Mouse (Mus musculus) CH12.LX (cell line): ENCODE results near the gene Nxph1. TPM values are rescaled to one million over a fixed set of nuclear protein-coding genes. Genes with fewer than 3 reads are reported as not detected.

ENCODE experiments used
- DNase-seq: peaks from one replicate; pipeline ENCODE4 v3.0.0-alpha.2; 2013; ENCODE audit errors: extremely low read depth
- H3K27ac ChIP-seq: 2 replicates; pipeline ENCODE4 v1.5.1; 2012; ENCODE audit warnings: low read depth, mild to moderate bottlenecking, control low read depth, moderate library complexity; ENCODE audit not compliant: insufficient read depth
- H3K27me3 ChIP-seq: replicated peaks from 2 replicates; pipeline ENCODE3; 2012; ENCODE audit warnings: inconsistent platforms
- H3K36me3 ChIP-seq, 2 experiments: replicated peaks in 1 of 2; 2 replicates each; pipeline versions ENCODE3 to v1.6.1; 2012; ENCODE audit warnings: inconsistent platforms in 1 of 2, low read length in 1 of 2, mild to moderate bottlenecking in 1 of 2, mixed read lengths in 1 of 2, moderate library complexity in 1 of 2; ENCODE audit not compliant: control insufficient read depth in 1 of 2, insufficient read depth in 1 of 2
- H3K4me1 ChIP-seq, 2 experiments: 2 replicates each; pipeline ENCODE4 v1.6.1; 2012; ENCODE audit warnings: inconsistent platforms in 1 of 2, moderate library complexity in 1 of 2; ENCODE audit not compliant: insufficient read depth in 2 of 2, control insufficient read depth in 1 of 2
- H3K4me2 ChIP-seq: 2 replicates; pipeline ENCODE4 v1.6.1; 2012; ENCODE audit warnings: low read depth, mild to moderate bottlenecking, control low read depth; ENCODE audit not compliant: poor library complexity, insufficient read depth, severe bottlenecking
- H3K4me3 ChIP-seq, 3 experiments: fragments of 150-350 bp in 1 of 3; sonication (generic) in 1 of 3; replicated peaks in 1 of 3; 2 replicates each; pipeline versions ENCODE3 to v1.5.1; 2011 to 2012; ENCODE audit warnings: low read depth in 2 of 3, low read length in 2 of 3, mild to moderate bottlenecking in 2 of 3, moderate library complexity in 2 of 3, control low read depth in 1 of 3, improper control_type of control experiment in 1 of 3, inconsistent platforms in 1 of 3, mixed read lengths in 1 of 3; ENCODE audit not compliant: poor library complexity in 1 of 3
- H3K79me2 ChIP-seq: replicated peaks from 2 replicates; pipeline ENCODE4 v1.6.1; 2012; ENCODE audit warnings: mild to moderate bottlenecking, moderate library complexity; ENCODE audit not compliant: control insufficient read depth, poor library complexity, insufficient read depth, severe bottlenecking; ENCODE audit errors: extremely low read depth
- H3K9ac ChIP-seq: 2 replicates; pipeline ENCODE4 v1.6.1; 2012; ENCODE audit warnings: low read depth, mild to moderate bottlenecking, control low read depth, moderate library complexity; ENCODE audit not compliant: insufficient read depth
- H3K9me3 ChIP-seq: replicated peaks from 2 replicates; pipeline ENCODE3; 2012; ENCODE audit warnings: low read length, inconsistent platforms, mixed read lengths
- CHD2 ChIP-seq: IDR thresholded peaks from 2 replicates; pipeline ENCODE4 v1.6.1; 2011; ENCODE audit warnings: low read length, improper control_type of control experiment
- E2F4 ChIP-seq: IDR thresholded peaks from 2 replicates; pipeline ENCODE4 v1.6.1; 2011; ENCODE audit warnings: low read depth, low read length, improper control_type of control experiment; ENCODE audit not compliant: insufficient replicate concordance
- EP300 ChIP-seq: IDR thresholded peaks from 2 replicates; pipeline ENCODE4 v1.6.1; 2011; ENCODE audit warnings: low read length, improper control_type of control experiment
- HCFC1 ChIP-seq: IDR thresholded peaks from 2 replicates; pipeline ENCODE4 v1.6.1; 2012; ENCODE audit warnings: low read depth, mild to moderate bottlenecking, inconsistent platforms, low read length, improper control_type of control experiment
- JUND ChIP-seq: conservative IDR thresholded peaks from 2 replicates; pipeline ENCODE4 v1.6.1; 2011; ENCODE audit warnings: low read depth, low read length, improper control_type of control experiment
- KAT2A ChIP-seq: IDR thresholded peaks from 2 replicates; pipeline ENCODE4 v1.6.1; 2012; ENCODE audit warnings: low read length, improper control_type of control experiment, inconsistent platforms; ENCODE audit not compliant: insufficient replicate concordance
- MAX ChIP-seq: IDR thresholded peaks from 2 replicates; pipeline ENCODE4 v1.6.1; 2011; ENCODE audit warnings: low read length, improper control_type of control experiment
- MXI1 ChIP-seq: IDR thresholded peaks from 2 replicates; pipeline ENCODE4 v1.6.1; 2011; ENCODE audit warnings: mild to moderate bottlenecking, low read depth, low read length, improper control_type of control experiment
- NELFE ChIP-seq: IDR thresholded peaks from 2 replicates; pipeline ENCODE4 v1.6.1; 2011; ENCODE audit warnings: low read depth, low read length, improper control_type of control experiment
- NRF1 ChIP-seq: IDR thresholded peaks from 2 replicates; pipeline ENCODE4 v1.6.1; 2014; ENCODE audit warnings: low read depth, mild to moderate bottlenecking, inconsistent platforms, low read length, improper control_type of control experiment, moderate library complexity
- POLR2A ChIP-seq: IDR thresholded peaks from 2 replicates; pipeline ENCODE4 v1.6.1; 2011; ENCODE audit warnings: low read depth, mild to moderate bottlenecking, improper control_type of control experiment, low read length
- RAD21 ChIP-seq: IDR thresholded peaks from 2 replicates; pipeline ENCODE4 v1.6.1; 2011; ENCODE audit warnings: low read depth, mild to moderate bottlenecking, low read length, improper control_type of control experiment, moderate library complexity
- SIN3A ChIP-seq: IDR thresholded peaks from 2 replicates; pipeline ENCODE4 v1.6.1; 2012; ENCODE audit warnings: low read length, improper control_type of control experiment, inconsistent platforms
- SMC3 ChIP-seq: IDR thresholded peaks from 2 replicates; pipeline ENCODE4 v1.6.1; 2011; ENCODE audit warnings: low read depth, low read length, improper control_type of control experiment
- TCF12 ChIP-seq: IDR thresholded peaks from 2 replicates; pipeline ENCODE4 v1.6.1; 2014; ENCODE audit warnings: low read depth, mild to moderate bottlenecking, inconsistent platforms, low read length, improper control_type of control experiment
- UBTF ChIP-seq: IDR thresholded peaks from 2 replicates; pipeline ENCODE4 v1.6.1; 2012; ENCODE audit warnings: low read depth, mild to moderate bottlenecking, inconsistent platforms, low read length, improper control_type of control experiment, moderate library complexity
- USF1 ChIP-seq: IDR thresholded peaks from 2 replicates; pipeline ENCODE4 v1.6.1; 2014; ENCODE audit warnings: low read depth, mild to moderate bottlenecking, inconsistent platforms, low read length, improper control_type of control experiment
- ZC3H11A ChIP-seq: IDR thresholded peaks from 2 replicates; pipeline ENCODE4 v1.6.1; 2012; ENCODE audit warnings: low read depth, mild to moderate bottlenecking, inconsistent platforms, low read length, improper control_type of control experiment
- ZMIZ1 ChIP-seq: IDR thresholded peaks from 2 replicates; pipeline ENCODE4 v1.6.1; 2012; ENCODE audit warnings: low read depth, mild to moderate bottlenecking, inconsistent platforms, low read length, improper control_type of control experiment
- ZNF384 ChIP-seq: IDR thresholded peaks from 2 replicates; pipeline ENCODE4 v1.6.1; 2012; ENCODE audit warnings: low read depth, low read length, improper control_type of control experiment, inconsistent platforms
- dilution Hi-C: fragments of 300-500 bp; cut with MboI; formaldehyde crosslinking; loops from 2 replicates; pipeline ENCODE4 v1.14.3; 2020; ENCODE audit warnings: low sequenced_read_pairs; ENCODE audit not compliant: extremely low pct_unique_long_range_greater_than_20kb, extremely low pct_ligation_motif_present
- in situ Hi-C: fragments of 300-500 bp; cut with MboI; formaldehyde crosslinking; loops from 3 replicates; pipeline ENCODE4 v1.14.3; 2019; ENCODE audit warnings: low sequenced_read_pairs, low pct_ligation_motif_present, low pct_unique_long_range_greater_than_20kb, mixed read lengths
- polyA plus RNA-seq: library from polyadenylated mRNA; unstranded; fragments of >175 nt; gene quantifications from 2 replicates; pipeline ENCODE4 v1.2.1, GENCODE M21; 2012; ENCODE audit warnings: low read depth; ENCODE audit not compliant: insufficient read length
- total RNA-seq, 2 experiments: library from RNA; depleted of rRNA; stranded (reverse); fragments of 300-350 nt in 1 of 2; fragments of >200 nt in 1 of 2; gene quantifications; 2 replicates each; pipeline ENCODE4 v1.2.3; 2012 to 2014

The Nxph1 gene
- total and polyA plus RNA-seq, 3 experiments: not detected

- Histone ChIP-seq H3K9ac (no peak overlapping the region), H3K9me3 (no peaks in the 10 kb centered on the region), H3K4me2 (no peak overlapping the region), H3K27me3 (no peaks in the 10 kb centered on the region), H3K79me2 (no peaks in the 10 kb centered on the region), H3K4me1 (no peaks in the 10 kb centered on the region)
- no peak for DNase-seq
- TF ChIP-seq CHD2 (no peak), NRF1 (no peak), EP300 (no peak), USF1 (no peak), ZC3H11A (no peak), POLR2A (no peak), SMC3 (no peak), MXI1 (no peak), KAT2A (no peak), UBTF (no peak), SIN3A (no peak), TCF12 (no peak), JUND (no peak), RAD21 (no peak), HCFC1 (no peak)
- TF ChIP-seq, all 38 proteins: peak for 0
- H3K4me3 ChIP-seq: no peak overlapping the region
- dilution Hi-C loops (no loop called here), in situ Hi-C loops (no loop called here)
- no peaks in the 10 kb centered on the region for H3K36me3 ChIP-seq
- no peak overlapping the region for H3K27ac ChIP-seq
Measured at GRCm38 (mm10) chr6:8970576-8970975, 22.3 kb downstream of the Nxph1 start.

- in situ Hi-C loops: no loop called here
- H3K36me3 ChIP-seq: no peaks in the 10 kb centered on the region
Measured at GRCm38 (mm10) chr6:8979237-8979871, 31.1 kb downstream of the Nxph1 start.

More at GRCm38 (mm10) chr6:8979237-8979871, 31.1 kb downstream of the Nxph1 start:
- no peaks in the 10 kb centered on the region for H3K79me2 ChIP-seq
- H3K9ac ChIP-seq: no peak overlapping the region
- no peak overlapping the region for H3K4me3 ChIP-seq
- no peak for DNase-seq
- H3K4me2 ChIP-seq: no peak overlapping the region
- H3K27me3 ChIP-seq: no peaks in the 10 kb centered on the region
- dilution Hi-C loops: no loop called here
- no peaks in the 10 kb centered on the region for H3K9me3 ChIP-seq
- no peak for TF ChIP-seq MAX
- no peak for TF ChIP-seq NELFE
- no peak for TF ChIP-seq EP300
- no peak for TF ChIP-seq TCF12
- no peak for TF ChIP-seq POLR2A
- no peak for TF ChIP-seq ZMIZ1
- TF ChIP-seq KAT2A: no peak
- TF ChIP-seq E2F4: no peak
- TF ChIP-seq ZNF384: no peak
- H3K4me1 ChIP-seq: peaks cover 0 to 3% of the 10 kb centered on the region in 2 experiments; a peak in 1 of 4 replicates
- no peak overlapping the region for H3K27ac ChIP-seq
